Mouse (Mus musculus): ENCODE measurements at regions not wholly inside any gene's neighbourhood (a gene's known extent, or its start where the extent isn't known, plus 50 kb on each side); places are given as distances from the start of the nearest gene placed in this dataset.
A peak's percentile ranks its signal among the peaks of the same experiment; 100 is the strongest.

DNA sequence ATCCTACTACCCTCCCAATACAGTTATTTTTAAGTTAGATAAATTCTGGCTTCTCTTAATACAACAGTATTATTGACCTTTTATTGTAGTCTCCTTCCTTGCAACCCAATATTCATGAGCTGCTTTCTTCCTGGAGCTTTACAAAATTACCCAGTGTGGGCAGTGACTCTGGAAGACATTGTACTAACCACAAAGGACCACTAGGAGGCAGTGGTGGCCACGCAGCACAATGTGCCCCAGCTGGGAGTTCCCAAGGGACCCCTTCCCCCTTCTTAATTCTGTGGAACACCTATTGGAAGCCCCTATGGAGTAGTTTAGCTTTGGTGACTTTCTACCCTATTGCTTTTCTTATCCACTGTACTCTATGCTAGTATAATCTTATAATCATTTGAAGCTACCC, 118.8 kb upstream of the Dlgap1 start:
- TF ChIP-seq CTCF (IDR thresholded peaks at IDR 0.05; ENCODE audit: extremely low read depth, insufficient read depth, low read length) (peak; percentile 17; the same call in 1 of the 2 replicates), POLR2A (IDR thresholded peaks at IDR 0.05; ENCODE audit: extremely low read depth, insufficient read depth, low read length) (no peak)

All from cortical plate, adult 2 months (tissue).